Mouse (Mus musculus) frontal cortex, adult 2 months (tissue): Measurements from ENCODE around the gene Met. TPM values are rescaled to one million over a fixed set of nuclear protein-coding genes. Genes with fewer than 3 reads are reported as not detected.

Experiments used
- DNase-seq, 2 experiments: peaks; one replicate each; pipeline ENCODE4 v3.0.0; 2022; ENCODE audit warnings: low spot score in 1 of 2; ENCODE audit errors: extremely low spot score in 1 of 2
- polyA plus RNA-seq: library from polyadenylated mRNA; depleted of rRNA; stranded (reverse); fragments of >200 nt; gene quantifications from 2 replicates; pipeline ENCODE4 v1.2.3, GENCODE M21; 2012

The Met gene
- polyA plus RNA-seq, 1 experiment, result 3.5 TPM

- no peak for DNase-seq
Measured at GRCm38 (mm10) chr6:17490786-17491185, 27.2 kb downstream of the Met start.

GRCm38 (mm10) chr6:17491502-17491901 is 27.9 kb downstream of the Met start:
- no peak for DNase-seq

GRCm38 (mm10) chr6:17492062-17492461 is 28.5 kb downstream of the Met start:
- no peak for DNase-seq

GRCm38 (mm10) chr6:17495413-17495812 is 31.8 kb downstream of the Met start:
- no peak for DNase-seq

DNA sequence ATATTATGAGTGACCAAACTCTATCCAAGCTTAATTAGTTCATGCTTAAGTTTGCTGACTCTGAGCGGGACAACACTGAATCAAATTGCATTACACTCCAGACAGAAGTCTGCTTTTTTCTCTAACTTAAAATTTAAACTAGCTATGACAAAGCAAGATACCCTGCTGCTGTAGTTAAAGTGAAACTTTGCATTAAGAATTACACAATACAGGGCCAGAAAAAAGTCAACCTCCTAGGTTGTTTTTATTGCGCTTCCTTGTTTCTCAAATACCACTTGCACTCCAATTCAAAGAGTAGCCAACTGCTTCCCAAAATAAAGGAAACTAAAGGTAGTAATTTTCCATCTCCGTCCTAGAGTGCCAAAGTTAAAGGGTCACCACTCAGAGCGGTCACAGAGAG is 33.8 kb downstream of the Met start:
- DNase-seq, result no peak

DNA sequence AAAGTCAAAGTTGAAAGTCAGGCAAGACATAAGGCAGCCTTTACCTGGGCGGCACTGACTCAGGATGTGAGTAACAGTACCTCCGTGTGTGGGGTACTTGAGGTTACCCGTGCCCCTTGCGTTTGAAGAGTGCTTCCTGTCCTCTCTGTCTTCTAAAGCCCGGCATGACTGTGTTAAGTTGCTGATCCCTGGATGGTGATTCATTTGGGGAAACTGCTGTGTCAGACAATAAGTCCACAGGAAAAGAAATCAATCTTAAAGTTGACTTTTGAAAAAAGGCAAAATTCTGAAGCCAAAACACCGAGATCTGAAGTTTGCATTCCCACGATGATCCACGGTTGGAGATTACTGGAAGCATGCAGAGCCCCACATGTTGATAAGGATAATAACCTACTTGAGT is 35.2 kb downstream of the Met start:
- DNase-seq, result no peak

DNA sequence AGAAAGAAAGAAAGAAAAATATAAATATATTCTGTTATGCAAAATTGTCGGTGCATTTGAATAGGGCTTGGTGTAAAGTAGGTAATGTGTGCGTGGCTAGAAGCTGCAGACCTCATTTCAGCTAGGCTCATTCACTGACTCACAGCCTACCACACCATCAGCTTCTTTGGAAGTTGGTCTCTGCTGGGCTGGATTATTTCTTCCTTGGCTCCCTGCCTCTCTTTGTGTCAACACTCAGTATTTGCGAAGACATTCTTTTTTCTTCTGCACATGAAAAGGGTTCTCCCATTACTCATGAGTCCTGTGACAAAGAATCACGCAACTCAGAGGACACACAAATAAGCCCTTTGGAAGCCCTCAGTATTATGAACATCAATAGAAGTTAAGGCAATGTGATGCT is 37.8 kb downstream of the Met start:
- no peak for DNase-seq

- no peak for DNase-seq
Measured at GRCm38 (mm10) chr6:17502311-17502710, 38.7 kb downstream of the Met start.

DNA sequence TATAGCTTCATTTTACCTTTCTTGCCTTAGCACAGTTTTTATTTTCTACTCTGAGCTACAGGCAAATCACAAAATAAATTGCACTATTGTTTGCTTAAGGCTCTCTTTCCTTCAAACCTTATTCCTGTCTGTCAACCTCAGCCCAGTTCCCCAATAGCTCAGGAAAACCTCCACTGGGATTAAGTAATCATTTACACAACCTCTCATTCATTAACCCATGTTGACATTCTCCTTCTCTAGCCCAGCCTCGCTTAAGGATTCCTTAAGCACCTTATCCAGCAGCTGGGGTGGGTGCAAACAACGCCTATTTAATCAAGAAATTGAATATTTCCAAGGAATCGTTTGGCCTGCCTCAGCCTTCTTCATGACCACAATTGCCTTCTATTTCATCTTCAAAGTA is 40.1 kb downstream of the Met start:
- no peak for DNase-seq

DNA sequence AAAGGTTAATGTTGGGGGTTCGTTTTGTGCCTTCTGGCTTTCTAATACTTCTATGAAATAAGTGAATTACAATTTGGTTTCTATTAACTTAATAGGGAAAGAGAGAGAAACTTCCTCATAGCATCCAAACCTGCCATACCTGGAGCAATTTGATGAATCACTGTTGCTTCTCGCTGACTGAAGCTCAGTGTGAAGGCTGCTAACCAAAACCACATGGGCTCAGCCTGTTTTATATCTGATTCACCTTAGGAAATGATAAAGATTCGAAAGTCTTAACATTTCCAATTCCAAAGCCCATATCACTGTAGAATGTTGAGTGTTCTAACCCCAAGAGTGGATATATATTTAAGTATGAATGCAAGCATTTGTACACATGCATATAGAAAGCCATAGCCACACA is 41.9 kb downstream of the Met start:
- no peak for DNase-seq

DNA sequence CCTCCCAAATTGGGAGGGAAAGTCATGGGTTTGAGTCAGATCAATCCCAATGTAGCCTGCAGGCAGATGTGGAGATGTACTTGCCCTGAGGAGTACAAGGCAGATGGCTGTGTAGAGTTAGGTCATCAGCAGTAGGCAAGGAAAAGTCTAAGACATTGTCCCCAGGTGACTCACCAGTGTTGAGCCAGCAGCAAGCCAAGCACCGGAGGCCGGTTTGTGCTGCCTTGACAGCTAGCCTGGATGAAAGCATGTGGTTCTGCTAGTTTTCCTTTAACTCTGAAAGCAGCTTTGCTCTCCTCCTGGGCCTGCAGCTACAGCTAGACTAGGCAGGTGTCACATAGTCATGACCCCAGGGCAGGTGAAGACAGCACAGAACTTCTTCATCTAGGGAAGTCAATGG is 43.2 kb downstream of the Met start:
- no peak for DNase-seq

DNA sequence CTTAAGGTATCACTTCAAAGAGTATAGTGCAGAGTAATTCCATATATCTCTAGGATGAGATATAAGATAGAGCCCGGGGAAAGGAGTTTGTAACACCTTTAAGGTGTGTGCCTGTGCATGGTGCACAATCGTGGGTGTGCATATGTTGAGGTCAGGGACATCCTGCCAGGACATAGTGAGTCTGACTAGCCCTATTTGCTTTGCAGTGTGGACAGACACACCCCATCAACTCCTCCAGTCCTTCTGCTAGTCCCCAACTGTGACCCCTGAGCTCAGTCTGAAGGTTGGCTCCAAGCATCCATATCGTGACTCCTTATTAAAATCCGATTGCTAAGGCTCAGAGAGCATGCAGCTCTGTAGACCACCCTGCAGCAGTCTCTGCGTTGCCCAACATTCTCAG is 44.6 kb downstream of the Met start:
- no peak for DNase-seq

GRCm38 (mm10) chr6:17508604-17509372 is 45.2 kb downstream of the Met start:
- DNase-seq, result no peak

DNA sequence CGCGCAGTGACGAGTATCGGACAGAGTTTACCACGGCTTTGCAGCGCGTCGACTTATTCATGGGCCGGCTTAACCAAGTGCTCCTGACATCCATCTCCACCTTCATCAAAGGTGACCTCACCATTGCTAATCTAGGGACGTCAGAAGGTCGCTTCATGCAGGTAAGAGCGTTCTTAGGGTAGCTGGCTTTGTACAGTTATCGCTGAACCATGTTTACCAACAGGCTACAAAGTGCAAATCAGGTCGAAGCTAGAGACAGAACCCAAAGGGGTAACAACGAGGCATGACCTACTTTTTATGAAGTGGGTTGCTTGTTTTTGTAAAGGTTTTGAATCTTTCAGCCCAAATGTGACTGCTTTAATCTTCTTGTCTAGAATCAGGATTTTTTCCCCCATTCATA is 49.8 kb downstream of the Met start:
- DNase-seq, result no peak

- DNase-seq, result no peak
Measured at GRCm38 (mm10) chr6:17515775-17516460, 52.3 kb downstream of the Met start.

- DNase-seq, result no peak
Measured at GRCm38 (mm10) chr6:17521901-17522717, 58.5 kb downstream of the Met start.

- DNase-seq, result no peak
Measured at GRCm38 (mm10) chr6:17522917-17523316, 59.3 kb downstream of the Met start.

DNA sequence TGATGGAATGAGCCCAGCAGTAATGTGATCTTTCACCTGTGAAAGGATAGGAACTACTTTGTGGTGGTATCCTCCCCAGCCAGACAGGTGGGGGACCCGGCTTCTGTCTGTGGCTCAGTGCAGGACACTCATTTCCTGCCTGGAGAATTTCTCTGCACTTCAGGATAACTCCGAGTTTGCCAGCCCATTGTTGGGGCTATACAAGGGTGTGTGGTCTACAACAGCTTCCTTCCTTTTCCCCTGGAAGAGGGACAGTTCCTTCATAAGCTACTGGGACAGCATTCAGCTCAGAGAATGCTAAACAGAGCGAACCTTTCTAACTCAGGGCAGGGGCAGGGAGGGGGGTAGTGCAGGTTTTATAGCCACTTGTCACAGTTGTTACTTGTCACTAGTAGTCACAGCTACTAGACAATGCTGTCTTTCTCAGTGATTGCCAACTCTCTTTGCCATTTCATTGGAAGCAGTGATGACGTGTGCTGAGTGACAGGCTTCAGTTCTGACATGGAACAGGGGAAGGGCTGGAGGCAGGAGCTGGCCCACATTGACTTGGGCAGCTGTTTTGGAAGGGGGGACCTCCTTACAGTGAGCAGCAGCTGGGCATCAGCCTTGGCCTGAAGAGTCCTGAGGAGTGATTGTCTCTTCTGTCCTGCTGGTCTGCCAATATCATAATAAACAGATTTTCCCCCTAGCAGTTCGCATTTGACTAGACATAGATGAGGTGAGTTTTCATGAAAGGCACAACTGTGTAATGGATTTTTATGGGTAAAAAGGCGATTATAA is 66.1 kb downstream of the Met start:
- DNase-seq, result no peak

GRCm38 (mm10) chr6:17541615-17542014 is 78.0 kb downstream of the Met start:
- DNase-seq, result no peak

GRCm38 (mm10) chr6:17542383-17542782 is 78.8 kb downstream of the Met start:
- no peak for DNase-seq

DNA sequence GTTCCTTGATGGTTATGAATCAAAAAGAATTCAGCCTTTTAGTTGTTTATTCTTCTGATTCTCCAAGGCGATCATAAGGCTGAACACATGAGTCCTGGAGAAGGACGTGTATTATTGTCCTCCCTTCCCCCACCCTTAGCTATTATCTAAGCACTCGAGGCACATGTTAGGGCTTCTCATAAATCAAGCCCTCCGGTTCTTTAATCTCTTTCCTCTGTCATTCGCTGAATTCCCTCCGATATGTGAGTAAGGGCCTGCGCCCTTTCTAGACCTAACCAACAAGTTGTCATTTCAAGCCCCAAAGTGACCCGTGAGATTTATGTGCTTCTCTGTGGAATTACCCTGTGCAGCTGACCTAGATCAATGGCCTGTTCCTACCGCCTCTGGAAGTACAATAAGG is 81.9 kb downstream of the Met start:
- DNase-seq, result no peak
